Mouse (Mus musculus) hindbrain, embryonic 16.5 days (tissue): ENCODE measurements around the gene Sspn. TPM values are rescaled to one million over a fixed set of nuclear protein-coding genes. Genes with fewer than 3 reads are reported as not detected.

Source experiments
- polyA plus RNA-seq: library from polyadenylated mRNA; unstranded; fragments of >200 nt; fragmentation: Nextera tagmentation; extraction: Ambion mirVana; gene quantifications from 2 replicates; pipeline ENCODE4 v1.2.1, GENCODE M21; 2015

Gene Sspn
- polyA plus RNA-seq, 1 experiment from 2014 or later, result 6.4 TPM

Other genes with a start within 250 kb of the Sspn start
- gene Rassf8, start 184.9 kb upstream of the Sspn start, polyA plus RNA-seq, result 4.3 and 4.4 TPM in 2 replicates
- gene Bhlhe41, start 66.1 kb upstream of the Sspn start, polyA plus RNA-seq, result 7.8 and 8.1 TPM in 2 replicates